Mouse (Mus musculus) intestine, embryonic 14.5 days (tissue): Measurements from ENCODE around the gene Nid1. TPM values are rescaled to one million over a fixed set of nuclear protein-coding genes. Genes with fewer than 3 reads are reported as not detected.
"Not testable (repeated sequence)": the region's sequence is repeated elsewhere in the genome, so short reads cannot be mapped to it uniquely, and the experiment has no call there.

Experiments used
- ATAC-seq: fragments of 200-750 bp; cut with Nextera tagmentation; replicated peaks from 2 replicates; pipeline ENCODE4 v1.8.0; 2017; ENCODE audit warnings: low read depth, moderate number of reproducible peaks, moderate TSS enrichment, moderate library complexity; ENCODE audit not compliant: low FRiP score, low TSS enrichment
- DNase-seq: peaks from one replicate; pipeline ENCODE4 v3.0.0-alpha.2; 2018; ENCODE audit warnings: low spot score
- H3K27ac ChIP-seq: fragments of 300-500 bp; sonication (generic); 2 replicates; pipeline ENCODE4 v1.5.1; 2014; ENCODE audit warnings: low read depth, mild to moderate bottlenecking, control low read depth
- H3K27me3 ChIP-seq: fragments of 300-500 bp; sonication (generic); replicated peaks from 2 replicates; pipeline ENCODE4 v1.6.1; 2014; ENCODE audit warnings: low read length, control low read depth; ENCODE audit not compliant: control insufficient read depth, insufficient read depth
- H3K36me3 ChIP-seq: fragments of 300-500 bp; sonication (generic); 2 replicates; pipeline ENCODE4 v1.6.1; 2014; ENCODE audit warnings: low read length, control low read depth; ENCODE audit not compliant: control insufficient read depth, insufficient read depth
- H3K4me1 ChIP-seq: fragments of 300-500 bp; sonication (generic); replicated peaks from 2 replicates; pipeline ENCODE4 v1.6.1; 2014; ENCODE audit warnings: low read length, control low read depth, mixed read lengths; ENCODE audit not compliant: control insufficient read depth, insufficient read depth
- H3K4me2 ChIP-seq: fragments of 300-500 bp; sonication (generic); 2 replicates; pipeline ENCODE4 v1.6.1; 2014; ENCODE audit warnings: low read length
- H3K4me3 ChIP-seq: fragments of 300-500 bp; sonication (generic); 2 replicates; pipeline ENCODE4 v1.5.1; 2014; ENCODE audit warnings: low read depth, low read length, control low read depth, mixed read lengths
- H3K9ac ChIP-seq: fragments of 300-500 bp; sonication (generic); 2 replicates; pipeline ENCODE4 v1.6.1; 2014; ENCODE audit warnings: mild to moderate bottlenecking, low read length
- H3K9me3 ChIP-seq: fragments of 300-500 bp; sonication (generic); 2 replicates; pipeline ENCODE4 v1.6.1; 2016; ENCODE audit warnings: low read length, control low read depth; ENCODE audit not compliant: control insufficient read depth
- WGBS: fragments of 180-500 bp; shearing (Covaris S2); extraction: QIAGEN DNeasy Blood & Tissue Kit; methylation state at CpG from one replicate; pipeline ENCODE4 v1.1.7; 2014; 5-methylcytosine and 5-hydroxymethylcytosine counted together
- polyA plus RNA-seq: library from polyadenylated mRNA; unstranded; fragments of >200 nt; fragmentation: Nextera tagmentation; extraction: Ambion mirVana; gene quantifications from 2 replicates; pipeline ENCODE4 v1.2.1, GENCODE M21; 2014

Nid1 gene
- polyA plus RNA-seq, 1 experiment from 2014 or later: 70.7 TPM

GRCm38 (mm10) chr13:13445601-13446000 is 8.2 kb downstream of the Nid1 start:
- ATAC-seq, H3K4me3 ChIP-seq, H3K4me1 ChIP-seq, H3K9me3 ChIP-seq, H3K27ac ChIP-seq, H3K27me3 ChIP-seq, DNase-seq, H3K36me3 ChIP-seq, H3K4me2 ChIP-seq, H3K9ac ChIP-seq: not testable (repeated sequence)
- WGBS: 70% methylated on average over 5 of the region's 5 CpGs

- H3K4me2 ChIP-seq: not testable (repeated sequence)
These were observed 9.5 kb downstream of the Nid1 start for GRCm38 (mm10) chr13:13446711-13447443.

GRCm38 (mm10) chr13:13449981-13450380 is 12.6 kb downstream of the Nid1 start:
- WGBS: 77% methylated on average over 12 of the region's 12 CpGs

More at GRCm38 (mm10) chr13:13446711-13447443, 9.5 kb downstream of the Nid1 start:
- H3K9me3 ChIP-seq, H3K27ac ChIP-seq, H3K4me3 ChIP-seq, H3K27me3 ChIP-seq, H3K36me3 ChIP-seq, H3K9ac ChIP-seq, ATAC-seq, H3K4me1 ChIP-seq, DNase-seq: not testable (repeated sequence)
- WGBS: 44% methylated on average over 4 of the region's 4 CpGs

GRCm38 (mm10) chr13:13450931-13451330 is 13.6 kb downstream of the Nid1 start:
- not testable (repeated sequence) for H3K9ac ChIP-seq, H3K4me2 ChIP-seq, H3K4me3 ChIP-seq, H3K36me3 ChIP-seq, ATAC-seq, H3K27ac ChIP-seq, H3K27me3 ChIP-seq, DNase-seq, H3K9me3 ChIP-seq, H3K4me1 ChIP-seq
- 70% methylated on average over 1 of the region's 1 CpGs for WGBS

More at GRCm38 (mm10) chr13:13449981-13450380, 12.6 kb downstream of the Nid1 start:
- H3K4me2 ChIP-seq, H3K4me1 ChIP-seq, H3K27ac ChIP-seq, H3K9me3 ChIP-seq, H3K36me3 ChIP-seq, ATAC-seq, H3K27me3 ChIP-seq, DNase-seq, H3K9ac ChIP-seq, H3K4me3 ChIP-seq: not testable (repeated sequence)

- H3K27me3 ChIP-seq, DNase-seq, H3K4me3 ChIP-seq, H3K9me3 ChIP-seq, H3K36me3 ChIP-seq, H3K4me2 ChIP-seq, H3K4me1 ChIP-seq, H3K9ac ChIP-seq, ATAC-seq, H3K27ac ChIP-seq: not testable (repeated sequence)
- 93% methylated on average over 6 of the region's 6 CpGs for WGBS
These were observed 16.0 kb downstream of the Nid1 start for GRCm38 (mm10) chr13:13453332-13453731.

- not testable (repeated sequence) for ATAC-seq, H3K9me3 ChIP-seq, H3K27me3 ChIP-seq, H3K9ac ChIP-seq, H3K36me3 ChIP-seq, H3K27ac ChIP-seq, H3K4me1 ChIP-seq, H3K4me3 ChIP-seq, DNase-seq, H3K4me2 ChIP-seq
- 93% methylated on average over 7 of the region's 7 CpGs for WGBS
These were observed 16.9 kb downstream of the Nid1 start for GRCm38 (mm10) chr13:13454249-13454648.

GRCm38 (mm10) chr13:13455632-13456492 is 18.5 kb downstream of the Nid1 start:
- H3K4me1 ChIP-seq, H3K36me3 ChIP-seq, H3K9ac ChIP-seq, DNase-seq, ATAC-seq, H3K4me2 ChIP-seq, H3K4me3 ChIP-seq, H3K9me3 ChIP-seq, H3K27ac ChIP-seq, H3K27me3 ChIP-seq: not testable (repeated sequence)
- WGBS: 34% methylated on average over 7 of the region's 9 CpGs

- H3K4me2 ChIP-seq: no peak overlapping the region
- no peaks in the 10 kb centered on the region for H3K27me3 ChIP-seq
- H3K4me1 ChIP-seq: no peaks in the 10 kb centered on the region
- no peaks in the 10 kb centered on the region for H3K9me3 ChIP-seq
- 60% methylated on average over 4 of the region's 4 CpGs for WGBS
- no peak overlapping the region for H3K4me3 ChIP-seq
- H3K27ac ChIP-seq: no peak overlapping the region
- ATAC-seq (no peak), DNase-seq (no peak)
- H3K9ac ChIP-seq: no peak overlapping the region
- H3K36me3 ChIP-seq: no peaks in the 10 kb centered on the region
These were observed 20.9 kb downstream of the Nid1 start for GRCm38 (mm10) chr13:13458138-13458737.
